In genomic region chr11:86357984-86358528, GRCm38 (mm10) we compare ENCODE assay signal across 8 mouse cellular contexts. TPM values are rescaled to one million over a fixed set of nuclear protein-coding genes. Genes with fewer than 3 reads are reported as not detected.
DNase-seq lines count a peak whose midpoint lies in the region; ATAC-seq and TF ChIP-seq lines count a peak whose summit lies in the region.

No protein-coding gene starts in this region.

- peak overlapping the region; percentile 97 for H3K4me3 ChIP-seq in C2C12 (ENCODE audit: insufficient read depth, poor library complexity, severe bottlenecking)
- H3K4me3 ChIP-seq in erythroblast, embryonic 14.5 days (replicated peaks), result peak overlapping the region; percentile 98
- H3K4me3 ChIP-seq in heart, embryonic 13.5 days, result peak overlapping the region; percentile 97
- H3K4me3 ChIP-seq in liver, embryonic 12.5 days, result peak overlapping the region; percentile 98
- peak overlapping the region; percentile 85 for H3K4me3 ChIP-seq in stomach, embryonic 15.5 days (replicated peaks)

- no peaks in the 10 kb centered on the region for H3K9me3 ChIP-seq in erythroblast, embryonic 14.5 days (ENCODE audit: control insufficient read depth, low read length)
- no peaks in the 10 kb centered on the region for H3K9me3 ChIP-seq in heart, embryonic 13.5 days
- H3K9me3 ChIP-seq in liver, embryonic 12.5 days (replicated peaks), result no peaks in the 10 kb centered on the region
- no peaks in the 10 kb centered on the region for H3K9me3 ChIP-seq in stomach, embryonic 15.5 days

- peak overlapping the region; percentile 85 for H3K4me2 ChIP-seq in heart, embryonic 13.5 days
- H3K4me2 ChIP-seq in liver, embryonic 12.5 days, result peak overlapping the region; percentile 79
- peak overlapping the region; percentile 25 for H3K4me2 ChIP-seq in stomach, embryonic 15.5 days

- ATAC-seq in heart, embryonic 13.5 days (ENCODE audit: extremely low read depth, insufficient number of reproducible peaks, low FRiP score, low TSS enrichment), result peak; percentile 94
- ATAC-seq in liver, embryonic 12.5 days, result peak; percentile 97
- ATAC-seq in stomach, embryonic 15.5 days (ENCODE audit: insufficient read depth, low FRiP score, low read depth), result peak; percentile 95

- TF ChIP-seq CTCF in C2C12 (IDR thresholded peaks at IDR 0.05; ENCODE audit: control insufficient read depth, insufficient read depth, insufficient read length), result peak; percentile 84
- TF ChIP-seq CTCF in brain, embryonic 14.5 days (IDR thresholded peaks at IDR 0.05; ENCODE audit: borderline replicate concordance, extremely low read depth, insufficient read depth, insufficient read length), result peak; percentile 93

- H3K27ac ChIP-seq in heart, embryonic 13.5 days (replicated peaks), result peak overlapping the region; percentile 99
- peak overlapping the region; percentile 95 for H3K27ac ChIP-seq in liver, embryonic 12.5 days
- peak overlapping the region; percentile 99 for H3K27ac ChIP-seq in stomach, embryonic 15.5 days

- H3K4me1 ChIP-seq in erythroblast, embryonic 14.5 days (ENCODE audit: control insufficient read depth), result peaks cover 20% of the 10 kb centered on the region
- H3K4me1 ChIP-seq in heart, embryonic 13.5 days, result peaks cover 25% of the 10 kb centered on the region
- H3K4me1 ChIP-seq in liver, embryonic 12.5 days, result peaks cover 28% of the 10 kb centered on the region
- H3K4me1 ChIP-seq in stomach, embryonic 15.5 days, result peaks cover 5% of the 10 kb centered on the region

- peak; percentile 99 for DNase-seq in brain, embryonic 14.5 days (ENCODE audit: low read depth)
- peak; percentile 99 for DNase-seq in kidney, postnatal 10 days
- peak; percentile 100 for DNase-seq in natural killer cell, adult 2 months (ENCODE audit: low spot score in 2 of 2)

- H3K36me3 ChIP-seq in C2C12 (ENCODE audit: control insufficient read depth, insufficient read depth), result peaks cover 22% of the 10 kb centered on the region
- peaks cover 25% of the 10 kb centered on the region for H3K36me3 ChIP-seq in erythroblast, embryonic 14.5 days (ENCODE audit: control insufficient read depth)
- H3K36me3 ChIP-seq in heart, embryonic 13.5 days, result peaks cover 18% of the 10 kb centered on the region
- H3K36me3 ChIP-seq in liver, embryonic 12.5 days, result peaks cover 21% of the 10 kb centered on the region
- H3K36me3 ChIP-seq in stomach, embryonic 15.5 days, result 0 out of 2 replicates have a peak, but pooled peaks cover 4% of the 10 kb centered on the region

- no peaks in the 10 kb centered on the region for H3K27me3 ChIP-seq in C2C12 (ENCODE audit: control insufficient read depth, insufficient read depth, insufficient read length)
- H3K27me3 ChIP-seq in erythroblast, embryonic 14.5 days (ENCODE audit: control insufficient read depth), result peaks cover 39% of the 10 kb centered on the region
- H3K27me3 ChIP-seq in heart, embryonic 13.5 days (replicated peaks), result peaks cover 6% of the 10 kb centered on the region; the same call in 1 of the 2 replicates
- peaks cover 15% of the 10 kb centered on the region for H3K27me3 ChIP-seq in liver, embryonic 12.5 days (replicated peaks)
- no peaks in the 10 kb centered on the region for H3K27me3 ChIP-seq in stomach, embryonic 15.5 days (replicated peaks)

- H3K79me3 ChIP-seq in C2C12 (ENCODE audit: low read depth), result peaks cover 43% of the 10 kb centered on the region

- peak; percentile 29; the same call in 1 of the 2 replicates for TF ChIP-seq POLR2A in brain, embryonic 14.5 days (IDR thresholded peaks at IDR 0.05; ENCODE audit: borderline replicate concordance, extremely low read depth, insufficient read depth, insufficient read length, poor library complexity, severe bottlenecking)

- peaks cover 51% of the 10 kb centered on the region for H3K79me2 ChIP-seq in C2C12 (ENCODE audit: control insufficient read depth, insufficient read depth)

- peak overlapping the region; percentile 71 for H3ac ChIP-seq in C2C12 (ENCODE audit: control insufficient read depth, insufficient read length, low read depth)

- H3K9ac ChIP-seq in heart, embryonic 13.5 days, result peak overlapping the region; percentile 93
- peak overlapping the region; percentile 96 for H3K9ac ChIP-seq in liver, embryonic 12.5 days
- peak overlapping the region; percentile 94 for H3K9ac ChIP-seq in stomach, embryonic 15.5 days

- WGBS in heart, embryonic 13.5 days, result under 1% methylated on average over 42 of the region's 45 CpGs
- WGBS in liver, embryonic 12.5 days (ENCODE audit: insufficient replicate concordance), result under 1% methylated on average over 43 of the region's 45 CpGs
- WGBS in stomach, embryonic 15.5 days, result 0% methylated on average over 45 of the region's 45 CpGs

TF ChIP-seq in C2C12, 6 proteins besides CTCF, POLR2A, EP300 and RAD21:
- TF ChIP-seq USF1 (IDR thresholded peaks at IDR 0.05; ENCODE audit: low read depth) (peak; percentile 97), FOSL1 (IDR thresholded peaks at IDR 0.05; ENCODE audit: insufficient read depth, low read length, poor library complexity, severe bottlenecking) (no peak), MYOD1 (IDR thresholded peaks at IDR 0.05; ENCODE audit: control insufficient read depth, insufficient read length, low read depth) (no peak), MAX (IDR thresholded peaks at IDR 0.05) (peak; percentile 13)

RNA-seq across cellular contexts. Expression of gene Med13, which starts 0.7 kb away (rescaled TPM):
- 5.5 TPM for polyA plus RNA-seq in C2C12 (2012; fragmentation: generic; extraction: Trizol)
- 26.4 and 30.3 TPM in 2 replicates for polyA plus RNA-seq in brain, embryonic 14.5 days (2012; rRNA removed)
- 0.34 and 0.42 TPM in 2 replicates for polyA plus RNA-seq in erythroblast, embryonic 14.5 days (2012)
- polyA plus RNA-seq in heart, embryonic 13.5 days (2015; fragmentation: Nextera tagmentation; extraction: Ambion mirVana), result 4.3 and 4.8 TPM in 2 replicates
- 4.4 and 4.5 TPM in 2 replicates for polyA plus RNA-seq in liver, embryonic 12.5 days (2016; fragmentation: Nextera tagmentation; extraction: Ambion mirVana)
- 8.6 and 9.2 TPM in 2 replicates for polyA plus RNA-seq in stomach, embryonic 15.5 days (2015; fragmentation: Nextera tagmentation; extraction: Ambion mirVana)

Comparison
In these comparisons a context has a peak if more than half of its experiments do, and no peak if none do; other contexts are left out.
1. Peak in every context shown above with its lines: DNase-seq, ATAC-seq, H3K4me3 ChIP-seq and H3K27ac ChIP-seq.
2. H3K4me2 ChIP-seq: peak in every context shown above with its lines; median percentile 85 in heart, embryonic 13.5 days; 79 in liver, embryonic 12.5 days; 25 in stomach, embryonic 15.5 days.